Mouse (Mus musculus): ENCODE results near the gene Acp2. TPM values are rescaled to one million over a fixed set of nuclear protein-coding genes. Genes with fewer than 3 reads are reported as not detected.

Gene Acp2
- total RNA-seq (2021), result 10 to 100 TPM; 47.3 to 55.0 TPM
- long read RNA-seq, full-length matches to known transcripts, result 16 of 20 reads
- long read RNA-seq, partial matches to known transcripts, result 1 of 20 reads
- long read RNA-seq, other reads (novel, unspliced or antisense), result 3 of 20 reads

GRCm38 (mm10) chr2:91202222-91202971 is at the start of gene Acp2, which contains the start of gene Nr1h3:
TSS of gene Acp2 (plus strand) at chr2:91202885.
TSS of gene Nr1h3 (minus strand) at chr2:91202834.
- DNase-seq (ENCODE audit: low spot score in 2 of 2), result peak; percentile 98

DNA sequence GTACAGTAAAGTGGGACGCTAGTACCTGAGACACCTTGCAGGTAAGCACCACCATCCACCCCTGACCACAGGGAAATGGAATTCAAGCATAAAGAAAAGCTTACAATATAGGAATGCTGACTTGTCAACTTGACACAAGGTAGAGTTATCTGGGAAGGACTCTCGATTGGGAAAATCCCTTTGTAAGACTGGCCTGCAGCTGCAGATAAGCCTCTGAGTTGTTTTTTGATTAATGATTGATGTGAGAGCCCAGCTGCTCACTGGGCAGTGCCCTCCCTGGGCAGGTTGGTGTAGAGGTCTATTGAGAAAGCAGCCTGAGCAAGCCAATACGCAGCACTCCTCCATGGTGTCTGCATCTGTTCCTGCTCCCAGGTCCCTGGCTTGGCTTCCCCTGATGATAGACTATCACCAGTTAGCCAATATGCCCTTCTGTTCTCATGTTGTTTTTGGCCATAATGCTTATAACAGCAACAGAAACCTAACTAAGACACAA is 49.8 kb upstream of the Acp2 start:
- no peak for DNase-seq (ENCODE audit: low spot score in 2 of 2)

- DNase-seq (ENCODE audit: low spot score in 2 of 2), result no peak
These were observed 48.6 kb upstream of the Acp2 start for GRCm38 (mm10) chr2:91154091-91154490.

- no peak for DNase-seq (ENCODE audit: low spot score in 2 of 2)
These were observed 45.5 kb upstream of the Acp2 start for GRCm38 (mm10) chr2:91157002-91157752.

DNA sequence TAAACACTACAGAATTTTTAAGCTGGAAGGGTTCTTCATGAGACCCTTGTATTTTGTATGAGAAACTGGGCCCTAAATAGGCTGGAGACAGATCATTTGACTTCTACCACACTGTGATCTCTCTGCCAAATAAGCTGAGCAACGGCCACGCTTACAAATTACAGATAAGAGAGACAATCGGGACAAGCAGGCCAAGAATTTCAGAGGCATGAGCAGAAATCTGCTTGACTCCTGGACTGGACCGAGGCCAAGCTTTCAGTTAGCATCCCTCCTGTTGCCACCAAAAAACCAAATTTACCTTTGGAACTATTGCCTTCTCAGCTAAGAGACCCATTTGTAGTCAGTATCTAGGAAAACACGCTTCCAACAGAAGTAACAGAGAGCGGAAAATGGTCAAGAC is 42.1 kb upstream of the Acp2 start:
- no peak for DNase-seq (ENCODE audit: low spot score in 2 of 2)

DNA sequence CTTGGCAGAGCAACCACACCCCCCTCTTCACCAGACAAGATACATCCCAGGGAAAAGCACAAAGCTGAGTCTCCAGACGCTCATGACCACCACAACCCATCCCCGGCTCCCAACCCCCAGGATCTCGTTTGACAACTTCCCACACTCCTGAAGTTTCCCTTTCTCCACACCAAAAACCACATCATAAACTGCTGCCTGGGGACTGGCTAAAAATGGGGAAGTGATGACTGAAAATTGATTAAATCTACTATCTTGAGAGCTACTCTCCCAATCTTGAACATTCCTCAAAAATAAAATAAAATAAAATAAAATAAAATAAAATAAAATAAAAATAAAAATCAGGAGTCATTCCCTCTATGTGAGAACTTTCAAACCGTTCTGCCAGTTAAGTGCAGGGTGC is 39.7 kb upstream of the Acp2 start:
- DNase-seq (ENCODE audit: low spot score in 2 of 2), result no peak

- no peak for DNase-seq (ENCODE audit: low spot score in 2 of 2)
These were observed 39.2 kb upstream of the Acp2 start for GRCm38 (mm10) chr2:91163532-91163931.

DNA sequence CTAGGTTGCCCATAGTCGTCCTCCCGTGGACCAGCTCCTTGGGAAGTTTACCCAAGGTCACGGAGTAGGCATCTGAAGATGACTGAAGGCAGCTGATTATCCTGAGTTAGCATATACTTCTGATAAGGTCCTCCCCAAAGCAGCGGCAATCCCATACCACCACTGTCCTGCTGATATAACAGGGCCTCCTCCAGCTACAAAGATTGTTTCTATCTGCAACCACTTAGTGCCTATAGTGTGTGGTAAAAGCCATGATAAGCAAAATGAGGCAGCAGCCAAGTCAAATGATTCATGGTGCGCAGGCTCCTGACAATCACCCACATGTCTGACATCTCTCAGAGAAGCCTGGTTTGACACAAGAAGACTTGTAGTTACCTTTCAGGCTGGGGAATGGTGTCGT is 37.7 kb upstream of the Acp2 start:
- DNase-seq (ENCODE audit: low spot score in 2 of 2), result no peak

DNA sequence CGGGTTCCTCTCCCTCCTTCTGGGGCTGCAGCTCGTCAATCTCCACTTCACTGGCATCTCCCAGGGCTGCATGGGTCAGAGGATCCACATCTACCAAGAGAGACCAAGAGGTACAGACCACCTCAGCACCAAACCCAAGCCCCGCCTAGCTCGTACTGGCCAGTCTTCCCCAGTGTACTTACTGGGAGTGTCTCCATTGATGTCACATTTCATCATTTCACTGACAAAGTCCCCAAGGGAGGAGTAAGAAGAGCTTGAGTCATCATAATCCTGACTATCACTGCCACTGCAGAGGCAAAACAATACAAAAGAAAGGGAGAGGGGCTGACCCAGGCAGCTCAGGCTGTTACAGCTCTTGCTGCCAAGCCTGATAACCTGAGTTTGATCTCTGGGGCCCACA is 35.1 kb upstream of the Acp2 start:
- DNase-seq (ENCODE audit: low spot score in 2 of 2), result no peak

DNA sequence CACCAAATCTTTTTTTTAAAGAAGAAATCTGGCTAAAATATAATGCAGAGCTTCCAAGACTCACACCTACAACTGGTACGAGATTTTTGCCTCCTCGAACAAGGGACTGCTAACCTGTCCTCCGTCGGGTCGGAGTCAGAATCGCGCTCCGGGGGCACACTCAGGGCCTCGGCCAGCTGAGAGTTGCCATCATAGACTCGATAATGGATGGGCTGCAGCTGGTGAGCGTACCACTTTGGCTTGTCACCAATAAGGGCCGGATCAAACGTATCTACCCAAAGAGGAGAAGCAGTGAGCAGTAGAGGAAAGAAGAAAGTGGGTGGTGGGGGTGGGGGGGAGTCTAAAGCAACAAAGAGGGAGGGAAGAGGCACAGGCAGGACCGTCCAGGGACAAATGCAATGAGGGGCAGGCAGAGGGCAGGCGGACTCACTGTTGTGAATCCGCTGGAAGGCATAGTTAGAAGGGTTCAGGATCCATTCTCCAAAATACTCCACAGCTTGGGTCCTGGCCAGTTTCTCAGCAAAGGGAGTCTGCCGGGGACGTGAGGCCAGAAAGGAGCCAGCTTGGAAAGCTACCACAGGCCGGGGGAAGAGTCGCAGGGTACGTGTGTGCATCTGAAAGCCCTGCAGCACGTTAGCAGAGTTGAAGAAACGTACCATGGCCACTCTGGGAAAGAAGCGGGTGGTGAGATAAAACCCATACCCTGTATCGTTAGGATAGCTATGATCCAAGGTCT is 32.9 kb upstream of the Acp2 start:
- DNase-seq (ENCODE audit: low spot score in 2 of 2), result no peak

DNA sequence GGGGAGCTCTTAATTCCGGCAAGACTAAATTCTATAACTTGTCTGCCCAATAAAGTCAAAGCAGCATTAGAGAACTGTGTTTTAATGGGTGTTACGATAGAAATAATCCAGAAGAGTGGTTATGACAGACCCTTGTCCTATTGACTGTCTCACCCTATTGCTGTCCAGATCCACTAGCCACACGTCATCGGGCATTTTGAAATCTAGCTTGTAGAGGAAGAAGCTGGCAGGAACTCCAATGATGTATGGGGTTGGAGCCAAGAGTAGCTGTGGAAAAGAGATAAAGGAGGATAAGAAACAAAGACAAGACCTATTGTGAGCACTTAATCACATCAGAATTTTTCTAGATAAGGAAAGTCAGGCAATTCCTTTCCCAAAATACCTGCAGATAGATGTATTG is 27.2 kb upstream of the Acp2 start:
- DNase-seq (ENCODE audit: low spot score in 2 of 2), result no peak

DNA sequence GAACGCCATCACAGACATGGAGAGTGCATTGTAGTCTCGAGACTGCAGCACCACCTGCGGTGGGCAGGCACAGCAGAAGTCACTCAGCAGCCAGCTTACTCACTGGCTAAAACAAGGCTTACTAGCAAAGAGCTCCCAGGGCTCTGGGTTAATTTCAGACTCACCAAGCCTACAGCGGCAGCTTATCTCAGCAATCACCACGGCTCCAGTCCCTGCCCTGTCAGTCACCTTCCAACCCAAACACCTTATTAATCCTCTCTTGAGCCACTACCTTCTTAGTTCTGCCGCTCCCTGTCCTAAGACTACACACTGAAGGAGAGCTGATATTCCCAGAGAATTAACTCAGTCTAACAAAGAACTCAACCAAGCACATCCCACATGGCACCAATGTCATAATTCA is 26.5 kb upstream of the Acp2 start:
- DNase-seq (ENCODE audit: low spot score in 2 of 2), result no peak

GRCm38 (mm10) chr2:91179825-91180224 is 22.9 kb upstream of the Acp2 start:
- DNase-seq (ENCODE audit: low spot score in 2 of 2), result no peak

DNA sequence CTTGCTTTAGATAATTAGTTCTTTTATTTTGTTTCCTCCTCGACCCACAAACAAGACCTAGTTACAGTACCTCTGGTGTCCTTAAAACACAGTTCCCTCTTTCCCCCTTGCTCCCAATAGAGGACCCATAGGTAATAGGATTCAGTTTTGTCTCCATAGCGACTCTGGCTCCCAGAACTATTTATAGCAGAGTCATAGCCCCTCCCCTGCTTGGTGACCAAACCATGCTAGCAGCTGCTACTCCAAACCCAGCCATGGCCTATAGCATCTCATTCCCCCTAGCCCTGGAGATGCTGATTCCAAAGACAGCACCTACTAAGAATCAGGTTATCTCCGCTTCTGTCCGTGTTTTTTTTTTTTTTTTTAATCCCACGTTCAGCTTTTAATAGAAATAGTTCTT is 22.0 kb upstream of the Acp2 start:
- DNase-seq (ENCODE audit: low spot score in 2 of 2), result no peak

GRCm38 (mm10) chr2:91182016-91182404 is 20.7 kb upstream of the Acp2 start:
- DNase-seq (ENCODE audit: low spot score in 2 of 2), result no peak

DNA sequence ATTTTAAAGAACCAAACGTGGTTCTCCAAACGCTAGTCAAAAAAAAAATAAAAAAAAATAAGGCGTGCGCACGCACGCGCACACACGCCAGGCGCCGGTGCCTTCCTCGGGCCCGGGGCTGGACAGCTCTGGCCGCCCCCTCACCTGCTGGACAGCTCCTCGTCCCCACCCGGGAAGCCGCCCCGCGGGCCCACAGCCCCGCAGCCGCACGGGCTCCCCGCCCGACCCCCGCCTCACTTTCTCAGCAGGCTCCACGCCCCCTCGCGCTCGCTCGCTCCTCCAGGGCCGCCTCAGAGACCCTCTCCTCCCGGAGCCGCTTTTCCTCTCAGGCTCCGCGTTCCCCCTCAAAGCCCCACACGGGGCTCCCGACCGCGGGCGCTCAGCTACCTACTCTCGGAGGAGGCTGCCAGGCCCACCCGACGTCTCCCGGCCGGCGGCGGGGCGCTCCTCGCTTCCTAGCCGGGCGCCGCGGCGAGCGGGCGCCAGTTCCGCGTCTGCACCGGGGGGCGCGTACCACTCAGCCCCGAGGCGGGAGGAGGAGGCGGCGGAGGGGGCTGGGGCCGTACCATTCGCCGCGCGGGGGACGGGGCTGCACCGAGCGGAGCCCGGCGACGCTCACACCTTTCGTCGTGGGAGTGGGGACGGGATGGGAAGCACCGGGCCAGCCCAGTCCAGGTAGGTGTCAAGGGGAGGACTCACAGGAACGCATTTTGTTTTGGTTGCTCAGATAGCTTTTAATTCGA is 20.1 kb upstream of the Acp2 start:
- peak; percentile 83 to 91 for DNase-seq (ENCODE audit: low spot score in 2 of 2)

DNA sequence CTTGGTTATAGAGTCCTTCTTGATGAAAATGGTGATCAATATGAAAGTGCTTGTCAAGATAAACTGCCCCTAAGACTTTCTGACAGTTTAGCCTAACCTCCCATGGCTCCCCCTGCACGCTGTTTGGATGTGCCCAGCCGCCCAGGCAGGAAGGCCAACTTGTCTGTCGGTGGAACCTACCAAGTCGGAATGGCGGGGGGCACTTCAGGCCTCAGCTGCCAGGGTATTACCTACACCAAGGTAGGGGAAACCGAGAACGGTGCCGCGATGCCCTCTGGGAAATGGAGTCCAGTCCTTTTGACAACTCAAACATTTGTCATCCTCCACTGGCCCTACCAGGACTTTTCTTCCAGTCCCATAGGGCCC is 19.6 kb upstream of the Acp2 start:
- DNase-seq (ENCODE audit: low spot score in 2 of 2), result peak; percentile 94 to 96

DNA sequence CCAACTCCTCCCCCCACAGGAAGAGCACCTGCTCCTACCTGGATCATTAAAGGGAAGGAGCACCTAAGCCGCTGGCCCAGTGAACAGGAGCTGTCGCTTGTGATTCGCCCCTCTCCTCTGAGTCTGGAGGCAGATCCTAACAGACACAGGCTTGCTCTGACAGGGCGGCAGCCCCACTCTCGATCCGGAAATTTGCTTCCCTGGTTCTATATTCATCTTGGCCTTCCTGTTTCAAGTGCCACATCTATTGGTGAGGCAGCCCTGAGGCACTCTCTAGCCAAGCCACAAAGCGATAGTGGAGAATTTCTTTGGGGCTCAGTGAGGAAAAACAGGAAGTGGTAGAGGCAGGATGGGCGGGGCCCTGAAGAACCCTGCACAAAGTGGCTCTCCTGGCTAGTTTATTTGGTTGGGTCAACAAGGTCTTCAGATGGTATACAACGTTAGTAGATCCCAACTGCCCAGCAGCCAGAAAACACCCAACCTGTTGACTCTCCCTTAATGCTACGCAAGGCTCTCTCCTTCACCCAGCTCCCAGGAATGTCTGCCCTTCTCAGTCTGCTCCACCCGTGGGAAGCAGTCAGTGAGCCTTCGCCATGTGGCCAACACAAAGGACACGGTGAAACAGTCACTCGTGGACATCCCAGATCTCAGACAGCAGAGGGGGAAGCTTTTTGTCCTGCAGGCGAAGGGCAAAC is 18.8 kb upstream of the Acp2 start, which contains the start of gene Madd:
TSS of gene Madd (minus strand) at position 127 of the 695 bp plus-strand sequence.
- no peak for DNase-seq (ENCODE audit: low spot score in 2 of 2)

- DNase-seq (ENCODE audit: low spot score in 2 of 2), result no peak
These were observed 16.5 kb upstream of the Acp2 start for GRCm38 (mm10) chr2:91186208-91186607.

GRCm38 (mm10) chr2:91187431-91187830 is 15.3 kb upstream of the Acp2 start:
- DNase-seq (ENCODE audit: low spot score in 2 of 2), result no peak

All from layer of hippocampus, postnatal 10 days (tissue).